Mouse (Mus musculus): ENCODE data around the gene Rrbp1.
A peak's percentile ranks its signal among the peaks of the same experiment; 100 is the strongest.

Rrbp1 gene

DNA sequence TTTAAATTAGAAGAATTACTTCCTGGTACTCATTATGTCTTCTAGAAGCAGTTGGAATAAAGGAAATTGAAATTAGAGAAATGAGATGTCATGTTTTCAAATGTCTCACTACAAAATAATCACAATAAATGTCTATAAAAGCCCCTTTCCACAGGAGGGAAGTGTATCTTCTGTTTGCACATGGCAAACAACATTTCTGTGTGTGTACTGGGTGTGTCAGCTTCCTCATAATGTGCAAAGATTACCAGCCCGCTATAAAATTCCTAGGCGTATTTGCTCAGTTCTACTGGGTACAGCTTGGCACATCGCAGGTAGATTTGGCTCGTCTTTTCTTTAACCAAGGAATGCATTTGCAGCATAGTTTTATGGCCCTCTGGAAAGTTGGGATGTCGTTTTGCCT is 93.4 kb downstream of the Rrbp1 start:
- no peak for DNase-seq (ENCODE audit: low spot score in 2 of 2)

DNA sequence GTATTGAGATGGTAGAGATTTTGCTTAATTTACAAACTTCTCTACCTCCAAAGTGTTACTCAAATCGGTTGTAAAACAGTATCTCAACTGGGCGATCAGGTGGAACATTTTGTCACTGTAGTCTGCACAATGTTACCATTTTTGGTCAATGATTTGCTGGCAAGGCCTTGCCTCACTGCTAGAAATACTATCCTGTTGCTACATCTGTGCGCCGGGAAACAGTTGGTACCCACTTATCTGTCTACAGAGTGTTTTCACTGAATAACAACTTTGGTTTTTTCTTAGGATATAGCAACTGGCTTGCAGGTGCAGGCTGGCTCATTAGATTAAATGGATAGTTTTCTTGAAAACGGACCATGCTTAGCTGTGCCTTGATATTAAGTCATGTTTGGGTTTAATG is 94.8 kb downstream of the Rrbp1 start:
- DNase-seq (ENCODE audit: low spot score in 2 of 2) = peak; percentile 15 to 28

DNA sequence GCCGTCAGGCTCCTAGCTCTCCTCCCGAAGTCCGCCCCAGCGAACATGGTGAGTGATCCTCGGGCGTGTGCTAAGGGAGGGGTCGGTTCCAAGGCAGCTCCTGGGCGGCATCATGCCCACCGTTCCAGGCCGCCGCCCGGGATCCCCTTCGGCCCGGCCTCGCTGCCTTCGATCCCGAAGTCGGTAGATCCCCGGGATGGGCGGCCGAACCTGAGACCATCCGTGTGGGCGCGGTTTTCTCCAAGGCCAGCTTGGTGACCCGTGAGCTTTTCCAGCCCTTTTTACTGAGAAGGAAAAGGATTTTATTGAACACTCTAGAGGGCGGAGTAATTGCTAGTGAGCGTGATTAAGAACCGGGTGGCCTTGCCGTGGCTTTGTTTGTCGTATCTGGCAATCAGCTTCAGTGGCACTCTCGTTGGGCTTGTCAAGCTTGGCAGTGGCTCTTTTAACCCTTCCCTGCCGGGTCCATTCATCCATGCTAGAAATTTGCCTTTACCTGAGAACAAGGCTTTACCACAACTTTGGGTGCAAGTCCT is 95.4 kb downstream of the Rrbp1 start:
- peak in 1 of 2 experiments; percentile 46 for DNase-seq (ENCODE audit: low spot score in 2 of 2)

DNA sequence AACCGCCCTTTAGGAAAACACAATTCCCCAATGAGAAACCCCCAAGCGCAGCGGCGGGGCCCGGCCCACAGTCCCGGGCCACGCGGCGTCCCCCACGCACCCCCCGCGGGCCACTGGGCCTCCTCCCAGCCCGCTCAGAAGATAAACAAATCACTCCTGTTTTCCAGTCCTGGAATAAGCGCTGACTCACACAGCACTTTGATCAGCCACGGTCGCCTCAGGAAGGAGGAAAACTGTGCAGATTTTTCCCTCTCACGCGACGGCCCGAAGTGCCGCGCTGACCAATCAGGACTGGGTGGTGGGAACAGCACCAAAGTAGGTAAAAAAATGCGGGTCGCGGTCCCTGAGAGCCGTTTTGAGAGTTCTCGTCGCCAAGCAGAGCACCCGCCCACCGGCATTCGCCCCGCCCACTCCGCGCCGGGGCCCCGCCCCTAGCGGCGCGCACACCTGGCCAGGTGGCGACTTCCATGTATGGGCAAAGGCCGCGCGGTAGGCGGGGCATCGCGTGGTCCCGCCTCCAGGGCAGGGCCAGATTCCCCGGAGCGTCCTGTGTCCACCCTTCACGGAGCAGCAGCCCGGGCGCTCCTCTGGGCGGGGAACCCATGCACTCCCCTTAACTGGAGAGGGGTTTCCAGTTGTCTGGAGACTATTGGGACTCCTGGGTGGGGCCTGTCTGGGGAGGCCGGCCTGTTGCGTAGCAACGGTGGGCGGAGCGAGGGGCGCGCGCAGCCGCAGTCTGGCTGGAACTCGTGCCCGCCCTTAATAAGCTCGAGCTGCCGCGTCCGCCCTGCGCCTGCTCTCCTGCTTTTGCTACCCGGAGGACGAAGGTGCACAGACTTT is 96.1 kb downstream of the Rrbp1 start, which contains the start of gene Dstn:
TSS of gene Dstn (plus strand) at position 561 of the 840 bp plus-strand sequence.
- DNase-seq (ENCODE audit: low spot score in 2 of 2) = peak; percentile 92 to 97

DNA sequence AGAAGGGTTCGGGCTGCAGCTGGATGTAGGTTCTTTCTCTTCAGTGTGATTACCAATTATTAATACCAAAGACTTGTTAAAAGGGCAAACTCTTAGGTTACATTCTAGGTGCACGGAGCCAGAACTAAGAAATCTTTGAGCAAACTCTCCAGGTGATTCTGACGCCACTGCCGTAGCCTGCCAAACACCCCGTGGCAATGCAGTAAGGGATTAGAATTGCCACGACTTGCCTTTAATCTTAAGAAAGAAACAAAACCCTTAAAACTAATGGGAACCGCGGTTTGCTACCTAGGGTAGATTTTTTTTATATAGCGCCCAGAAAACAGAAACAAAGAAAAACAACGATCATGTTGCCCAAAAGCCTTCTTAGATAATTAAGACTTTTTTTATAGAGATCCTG is 96.8 kb downstream of the Rrbp1 start:
- no peak for DNase-seq (ENCODE audit: low spot score in 2 of 2)

DNA sequence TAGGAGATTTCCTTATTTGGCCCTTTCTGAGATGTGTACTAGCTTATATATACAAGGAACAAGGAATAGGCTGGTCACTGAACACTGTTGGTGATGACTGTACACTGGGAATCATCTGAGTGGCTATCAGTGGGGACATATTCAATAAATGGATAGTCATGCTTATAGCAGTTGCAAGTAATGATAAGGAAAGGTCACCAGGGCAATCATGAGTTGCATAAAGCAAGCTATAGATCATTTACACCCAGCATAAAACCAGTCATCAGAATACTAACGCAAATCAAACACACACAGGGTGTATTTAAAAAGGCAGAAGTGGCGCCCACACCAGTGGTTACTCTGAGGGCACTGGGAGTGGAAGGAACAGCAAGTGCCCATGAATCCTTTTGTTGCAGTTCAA is 98.9 kb downstream of the Rrbp1 start:
- no peak for DNase-seq (ENCODE audit: low spot score in 2 of 2)

DNA sequence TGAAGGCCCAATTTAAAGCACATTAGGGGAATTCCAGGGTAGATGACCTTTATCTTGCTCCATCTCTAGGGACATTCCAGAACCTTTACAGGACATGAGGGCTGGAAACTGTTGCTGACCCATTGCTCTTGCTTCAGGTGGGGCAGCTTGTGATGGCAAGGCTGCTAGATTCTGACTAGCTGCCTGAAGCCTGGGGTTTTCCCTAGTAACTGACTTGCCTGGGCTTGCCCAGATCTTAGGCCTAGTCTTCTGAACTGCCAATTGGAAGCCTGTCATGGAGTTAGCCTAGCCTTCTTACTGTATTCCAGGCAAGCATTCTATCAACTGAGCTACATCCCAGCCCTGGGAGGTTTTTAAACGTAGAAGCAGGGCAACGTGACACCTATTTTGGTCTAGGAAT is 101.8 kb downstream of the Rrbp1 start:
- DNase-seq (ENCODE audit: low spot score in 2 of 2) = no peak

DNA sequence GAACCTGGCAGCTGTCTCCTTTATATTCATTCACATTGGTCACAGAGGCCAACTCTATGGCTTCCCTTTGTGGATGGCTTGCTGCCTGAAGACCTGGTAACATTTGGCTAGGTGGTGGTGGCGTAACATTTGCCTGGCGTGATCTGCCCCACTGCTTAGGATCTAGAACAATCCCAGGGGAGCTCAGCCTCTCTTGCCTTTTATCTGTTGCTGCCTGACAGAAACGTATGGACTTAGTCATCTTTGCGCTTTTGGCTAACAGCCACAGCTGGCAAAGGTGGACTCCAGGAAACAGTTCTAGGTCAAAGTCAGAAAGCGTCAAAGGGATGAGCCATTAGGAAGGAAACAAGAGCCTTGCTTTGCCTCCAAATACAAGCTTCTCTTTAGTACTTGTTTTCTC is 106.2 kb downstream of the Rrbp1 start:
- no peak for DNase-seq (ENCODE audit: low spot score in 2 of 2)

DNA sequence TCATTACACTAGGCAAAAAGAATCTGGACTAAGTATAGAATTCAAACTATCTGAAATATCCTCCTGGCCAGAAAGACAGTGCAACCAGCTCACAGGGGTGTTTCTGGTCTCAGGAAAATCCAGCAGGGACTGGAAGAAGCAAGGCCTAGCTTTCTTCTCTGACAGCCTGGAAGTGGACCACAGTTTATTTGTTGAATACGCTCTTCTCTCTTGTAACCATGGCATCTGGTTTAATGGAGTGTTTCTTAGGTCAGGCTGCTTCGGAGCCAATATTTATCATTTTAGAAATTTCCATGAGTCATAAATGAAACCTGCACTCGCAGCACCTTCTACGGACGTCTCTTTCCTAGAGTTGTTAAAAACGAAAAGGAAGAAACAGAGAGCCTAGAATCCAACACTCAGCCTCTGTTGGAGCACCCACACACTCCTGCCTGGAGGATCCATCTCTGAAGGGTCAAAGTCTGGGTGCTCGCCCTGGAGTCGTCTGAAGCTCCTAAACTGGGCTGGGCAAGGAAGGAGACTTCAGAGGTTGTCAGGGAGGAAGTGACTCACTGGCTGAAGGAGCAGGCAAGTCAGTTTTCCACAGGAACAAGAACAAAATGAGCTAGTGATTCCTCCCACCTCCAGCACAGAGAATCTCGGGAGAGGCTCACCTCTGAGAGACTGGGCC is 107.6 kb downstream of the Rrbp1 start:
- no peak for DNase-seq (ENCODE audit: low spot score in 2 of 2)

DNA sequence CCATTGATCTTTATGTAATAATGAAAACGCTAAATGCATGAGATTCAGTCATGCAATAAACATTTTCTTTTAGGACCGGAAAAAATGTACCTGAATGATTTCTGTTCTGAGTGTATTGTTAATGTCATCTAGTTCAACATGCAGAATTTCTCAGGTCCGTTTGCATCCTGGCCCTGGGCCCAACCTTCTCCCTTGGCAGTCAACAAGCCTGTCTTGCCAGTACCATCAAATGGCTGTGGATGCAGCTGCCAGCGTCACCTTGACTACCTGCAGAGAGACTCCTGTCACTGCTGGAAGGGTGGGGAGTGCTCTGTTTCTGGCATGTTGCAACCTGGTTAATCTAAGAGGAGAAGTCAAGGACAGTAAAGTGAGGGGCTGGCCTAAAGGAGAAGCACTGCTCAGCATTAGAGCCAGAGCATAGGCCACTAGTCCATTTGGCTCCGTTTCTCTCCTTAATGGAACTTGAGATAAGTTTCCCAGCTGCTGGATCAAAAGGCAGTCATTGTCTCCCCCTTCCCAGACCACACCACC is 110.2 kb downstream of the Rrbp1 start:
- no peak for DNase-seq (ENCODE audit: low spot score in 2 of 2)

DNA sequence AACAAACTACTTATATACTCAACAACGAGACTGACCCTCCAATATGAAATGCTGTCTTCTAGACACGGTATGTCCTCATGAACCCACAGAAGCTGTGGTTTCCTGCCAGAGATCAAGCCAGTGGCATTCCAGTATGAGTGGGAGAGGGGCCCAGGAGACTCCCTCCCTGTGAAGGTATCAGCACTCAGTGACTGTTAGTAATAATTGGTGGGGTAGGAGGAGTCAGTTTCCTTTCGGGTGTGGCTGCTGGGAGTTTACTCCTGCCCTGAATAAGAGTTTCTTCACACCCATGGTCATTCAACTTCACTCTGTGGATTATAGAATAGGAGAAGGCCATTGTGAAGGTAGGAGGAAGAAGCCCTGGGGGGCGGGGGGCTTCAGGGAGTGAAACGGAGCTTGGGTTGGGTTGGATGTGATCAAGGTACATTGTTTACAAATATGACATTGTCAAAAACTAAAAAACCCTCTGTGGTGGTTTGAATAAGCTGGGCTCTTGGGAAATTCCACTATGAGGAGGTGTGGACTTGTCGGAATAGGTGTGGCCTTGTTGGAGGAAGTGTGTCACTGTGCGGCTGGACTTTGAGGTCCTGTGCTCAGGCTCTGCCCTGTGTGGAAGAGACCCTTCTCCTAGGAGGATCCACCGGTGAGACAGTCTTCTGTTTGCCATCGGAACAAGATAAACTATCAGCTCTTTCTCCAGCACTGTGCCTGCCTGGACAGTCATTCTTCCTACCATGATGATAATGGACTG is 111.4 kb downstream of the Rrbp1 start:
- DNase-seq (ENCODE audit: low spot score in 2 of 2) = no peak
